Mouse (Mus musculus) intestine, embryonic 15.5 days (tissue): Measurements from ENCODE around the gene Speer4f2. TPM values are rescaled to one million over a fixed set of nuclear protein-coding genes. Genes with fewer than 3 reads are reported as not detected.
A peak's percentile ranks its signal among the peaks of the same experiment; 100 is the strongest.
"Not testable (repeated sequence)": the region's sequence is repeated elsewhere in the genome, so short reads cannot be mapped to it uniquely, and the experiment has no call there.

Experiments
- ATAC-seq: fragments of 200-750 bp; cut with Nextera tagmentation; 2 replicates; pipeline ENCODE4 v1.8.0; 2017; ENCODE audit warnings: moderate TSS enrichment, moderate library complexity
- H3K27ac ChIP-seq: fragments of 300-500 bp; sonication (generic); 2 replicates; pipeline ENCODE4 v1.5.1; 2015; ENCODE audit warnings: mild to moderate bottlenecking, inconsistent platforms
- H3K27me3 ChIP-seq: fragments of 300-500 bp; sonication (generic); replicated peaks from 2 replicates; pipeline ENCODE4 v1.6.1; 2015; ENCODE audit warnings: inconsistent platforms
- H3K36me3 ChIP-seq: fragments of 300-500 bp; sonication (generic); 2 replicates; pipeline ENCODE4 v1.6.1; 2015; ENCODE audit warnings: inconsistent platforms
- H3K4me1 ChIP-seq: fragments of 300-500 bp; sonication (generic); replicated peaks from 2 replicates; pipeline ENCODE4 v1.6.1; 2015; ENCODE audit warnings: inconsistent platforms
- H3K4me2 ChIP-seq: fragments of 300-500 bp; sonication (generic); replicated peaks from 2 replicates; pipeline ENCODE4 v1.6.1; 2015; ENCODE audit warnings: mild to moderate bottlenecking, inconsistent platforms
- H3K4me3 ChIP-seq: fragments of 300-500 bp; sonication (generic); replicated peaks from 2 replicates; pipeline ENCODE4 v1.5.1; 2015; ENCODE audit warnings: inconsistent platforms
- H3K9ac ChIP-seq: fragments of 300-500 bp; sonication (generic); 2 replicates; pipeline ENCODE4 v1.6.1; 2015; ENCODE audit warnings: inconsistent platforms
- H3K9me3 ChIP-seq: fragments of 300-500 bp; sonication (generic); 2 replicates; pipeline ENCODE4 v1.6.1; 2016; ENCODE audit warnings: inconsistent platforms
- WGBS: fragments of 180-500 bp; shearing (Covaris S2); methylation state at CpG from one replicate; pipeline ENCODE4 v1.1.7; 2015; 5-methylcytosine and 5-hydroxymethylcytosine counted together
- polyA plus RNA-seq: library from polyadenylated mRNA; unstranded; fragments of >200 nt; fragmentation: Nextera tagmentation; extraction: Ambion mirVana; gene quantifications from 2 replicates; pipeline ENCODE4 v1.2.1, GENCODE M21; 2015

Gene Speer4f2
- not detected in 2 replicates for polyA plus RNA-seq

DNA sequence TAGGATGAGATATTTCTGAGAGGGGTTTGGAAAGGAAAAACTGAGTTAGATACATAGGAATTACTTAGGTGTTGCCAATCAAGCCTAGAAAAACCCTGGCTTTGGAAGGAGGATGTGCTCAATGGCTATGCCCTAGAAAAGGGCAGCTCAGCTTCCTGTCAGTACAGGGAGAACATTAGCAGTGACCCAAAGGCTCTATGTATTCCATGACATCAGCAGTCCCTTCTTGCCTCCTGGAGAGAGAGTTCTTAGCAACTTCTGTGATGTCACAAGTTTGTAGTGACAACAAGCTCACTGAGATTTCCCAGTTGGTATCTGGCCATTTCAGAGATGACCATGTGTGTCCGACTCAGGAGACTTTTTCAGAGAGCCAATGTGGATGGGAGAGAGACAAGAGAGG is at the start of gene Speer4f2:
Speer4f2 (plus strand) TSS at position 301 of the 400 bp plus-strand sequence.
- H3K4me1 ChIP-seq, H3K4me2 ChIP-seq, H3K27me3 ChIP-seq, H3K4me3 ChIP-seq, H3K9me3 ChIP-seq, H3K27ac ChIP-seq, H3K36me3 ChIP-seq, H3K9ac ChIP-seq, ATAC-seq: not testable (repeated sequence)
- 91% methylated on average over 1 of the region's 1 CpGs for whole genome bisulfite sequencing

DNA sequence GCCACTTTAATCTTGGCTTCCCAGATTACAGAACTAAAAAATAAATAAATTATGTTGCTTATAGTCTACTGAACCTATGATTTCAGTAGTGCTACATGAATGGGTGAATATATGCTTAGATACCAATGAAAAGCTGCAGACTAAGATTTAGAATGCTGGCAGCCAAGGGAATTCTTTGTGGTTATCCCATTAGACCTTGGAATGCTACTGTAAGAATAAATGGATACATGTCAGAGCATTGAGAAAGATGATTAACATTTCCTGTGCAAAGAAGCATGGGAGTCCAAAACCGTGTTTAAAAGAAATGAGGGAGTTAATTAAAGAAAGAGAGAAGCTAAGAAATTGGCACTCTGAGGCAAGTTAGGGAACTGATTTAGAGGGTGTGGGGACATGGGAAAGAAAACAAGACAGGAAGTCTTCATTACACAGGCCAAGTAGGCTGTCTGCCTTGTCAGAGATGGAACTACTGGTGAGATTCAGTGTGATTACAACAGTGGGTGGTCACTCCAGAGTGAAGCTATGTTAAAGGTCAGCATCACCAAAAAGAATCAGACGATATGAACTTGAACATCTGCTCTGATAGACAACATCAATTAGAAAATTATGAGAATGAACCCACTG is 43.9 kb upstream of the Speer4f2 start:
- WGBS = 51% methylated on average over 2 of the region's 2 CpGs
- H3K36me3 ChIP-seq = no peaks in the 10 kb centered on the region
- no peak overlapping the region for H3K27ac ChIP-seq
- no peaks in the 10 kb centered on the region for H3K9me3 ChIP-seq
- no peaks in the 10 kb centered on the region for H3K27me3 ChIP-seq
- no peaks in the 10 kb centered on the region for H3K4me1 ChIP-seq
- H3K4me3 ChIP-seq = no peak overlapping the region
- H3K4me2 ChIP-seq = no peak overlapping the region
- no peak for ATAC-seq
- H3K9ac ChIP-seq = no peak overlapping the region

DNA sequence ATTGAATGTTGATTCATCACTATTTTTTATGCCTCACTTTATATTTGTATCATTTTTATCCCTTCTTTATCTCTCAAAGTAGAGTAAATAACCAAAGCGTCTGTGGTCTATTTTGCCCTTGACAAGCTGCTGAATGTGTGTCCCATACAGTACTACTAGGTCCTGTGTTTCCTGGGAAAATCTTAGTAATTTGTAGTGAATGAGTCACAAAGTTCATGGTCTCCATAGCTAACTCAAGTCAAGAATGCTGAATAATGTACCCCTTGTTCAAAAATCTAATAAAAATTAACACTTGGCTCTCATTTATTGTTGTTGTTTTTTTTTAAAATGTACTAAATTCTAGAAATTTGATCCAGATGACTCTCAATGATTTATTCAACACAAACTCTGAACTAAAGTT is 38.1 kb upstream of the Speer4f2 start:
- Histone ChIP-seq H3K36me3 (no peaks in the 10 kb centered on the region), H3K27ac (no peak overlapping the region), H3K9me3 (no peaks in the 10 kb centered on the region), H3K27me3 (no peaks in the 10 kb centered on the region), H3K4me2 (no peak overlapping the region), H3K9ac (no peak overlapping the region), H3K4me1 (no peaks in the 10 kb centered on the region), H3K4me3 (no peak overlapping the region)
- no peak for ATAC-seq
- 51% methylated on average over 1 of the region's 1 CpGs for WGBS

DNA sequence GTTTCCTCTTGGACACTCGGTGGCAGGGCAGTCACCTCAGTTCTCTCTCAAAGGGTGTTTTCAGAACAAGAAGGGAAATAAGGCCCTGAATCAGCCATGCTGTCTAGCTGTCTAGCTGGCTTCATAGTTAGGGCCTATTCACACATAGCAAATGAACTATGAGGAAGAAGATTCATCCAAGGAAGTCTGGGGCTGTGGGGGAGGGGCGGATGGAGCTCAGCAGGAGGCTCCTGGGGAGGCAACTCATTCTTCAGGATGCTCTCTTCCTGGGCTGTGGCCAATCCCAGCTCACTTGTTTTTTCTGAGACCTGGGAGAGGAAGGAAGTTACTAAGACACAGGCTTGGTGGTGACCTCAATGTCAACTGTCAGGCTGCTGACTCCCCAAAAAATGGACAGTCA is 27.2 kb upstream of the Speer4f2 start:
- not testable (repeated sequence) for H3K9ac ChIP-seq, ATAC-seq, H3K27me3 ChIP-seq, H3K27ac ChIP-seq, H3K4me3 ChIP-seq, H3K4me1 ChIP-seq, H3K9me3 ChIP-seq, H3K36me3 ChIP-seq, H3K4me2 ChIP-seq
- 72% methylated on average over 2 of the region's 2 CpGs for WGBS

DNA sequence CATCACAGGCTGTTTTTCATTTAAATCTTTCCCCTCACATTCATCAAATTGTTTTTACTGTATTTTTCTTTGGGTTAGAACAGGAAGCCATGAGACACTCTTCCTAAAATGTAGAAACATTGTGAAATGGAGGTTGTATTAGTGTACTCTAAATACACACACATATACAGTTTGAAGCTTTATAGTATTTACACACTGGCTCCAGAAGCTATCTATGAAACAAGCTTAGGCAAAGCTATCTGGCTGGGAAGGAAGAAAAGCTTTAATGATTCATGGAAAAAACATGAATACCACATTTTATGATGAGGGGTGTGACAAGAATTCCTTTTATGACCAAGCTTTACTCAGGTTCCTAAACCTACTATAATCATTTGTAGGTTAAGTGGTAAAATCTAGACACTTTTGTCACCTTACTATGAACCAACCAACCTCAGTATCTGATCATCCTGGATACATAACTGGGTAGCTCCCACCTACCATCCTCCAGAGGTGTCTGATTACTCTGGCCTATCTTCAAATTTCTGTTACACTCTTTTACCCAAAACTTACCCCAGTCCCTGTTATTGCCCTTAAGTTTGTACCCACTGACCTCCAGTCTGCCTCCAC is 13.5 kb upstream of the Speer4f2 start:
- Histone ChIP-seq H3K27me3 (no peaks in the 10 kb centered on the region), H3K4me2 (no peak overlapping the region), H3K36me3 (no peaks in the 10 kb centered on the region), H3K9me3 (no peaks in the 10 kb centered on the region), H3K27ac (peak overlapping the region; percentile 48; the same call in 1 of the 2 replicates), H3K9ac (no peak overlapping the region), H3K4me1 (no peaks in the 10 kb centered on the region), H3K4me3 (no peak overlapping the region)
- peak; percentile 84 for ATAC-seq

DNA sequence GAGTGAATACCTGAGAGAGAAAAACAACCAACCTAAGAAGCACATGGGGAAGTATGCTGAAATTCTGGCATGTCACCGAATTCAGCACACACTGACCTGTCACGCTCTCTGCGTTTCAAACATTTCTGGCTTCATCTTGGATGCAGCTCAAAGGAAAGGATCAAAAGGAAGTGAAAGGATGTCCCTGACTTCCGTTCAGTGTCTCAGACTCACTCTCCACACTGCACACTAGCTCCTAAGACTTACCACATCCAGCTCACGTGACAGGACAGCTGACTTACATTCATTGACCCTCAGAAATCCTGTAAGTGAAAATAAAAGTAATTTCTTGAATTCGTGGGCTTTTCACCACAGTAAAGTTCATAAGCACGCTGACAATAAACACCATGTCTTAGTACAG is 16.9 kb downstream of the Speer4f2 start:
- Histone ChIP-seq H3K4me1 (no peaks in the 10 kb centered on the region), H3K9ac (no peak overlapping the region), H3K36me3 (no peaks in the 10 kb centered on the region), H3K4me3 (no peak overlapping the region), H3K27ac (no peak overlapping the region), H3K9me3 (no peaks in the 10 kb centered on the region), H3K27me3 (no peaks in the 10 kb centered on the region), H3K4me2 (no peak overlapping the region)
- WGBS = 54% methylated on average over 7 of the region's 7 CpGs
- ATAC-seq = no peak

DNA sequence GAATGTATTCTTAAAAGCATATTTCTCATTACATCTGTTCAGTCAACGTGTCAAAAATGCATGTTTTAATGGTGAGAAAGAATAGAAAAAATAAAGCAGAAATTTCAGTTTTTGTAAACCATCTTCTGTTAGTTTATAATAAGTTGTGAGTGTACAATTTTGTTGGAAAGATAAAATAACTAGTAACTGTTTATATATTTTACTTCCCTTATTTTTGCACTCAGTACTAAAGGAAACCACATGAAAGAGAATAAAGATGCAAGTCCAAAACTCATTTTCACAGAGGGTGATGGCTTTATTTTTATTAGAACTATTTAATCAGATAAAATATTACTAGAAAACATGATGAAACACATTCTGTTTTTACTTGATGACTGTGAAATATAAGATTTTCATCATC is 18.2 kb downstream of the Speer4f2 start:
- Histone ChIP-seq H3K4me1 (no peaks in the 10 kb centered on the region), H3K9me3 (no peaks in the 10 kb centered on the region), H3K9ac (no peak overlapping the region), H3K27ac (no peak overlapping the region), H3K36me3 (no peaks in the 10 kb centered on the region), H3K4me2 (no peak overlapping the region), H3K4me3 (no peak overlapping the region), H3K27me3 (no peaks in the 10 kb centered on the region)
- no peak for ATAC-seq
- WGBS = 71% methylated on average over 1 of the region's 1 CpGs

DNA sequence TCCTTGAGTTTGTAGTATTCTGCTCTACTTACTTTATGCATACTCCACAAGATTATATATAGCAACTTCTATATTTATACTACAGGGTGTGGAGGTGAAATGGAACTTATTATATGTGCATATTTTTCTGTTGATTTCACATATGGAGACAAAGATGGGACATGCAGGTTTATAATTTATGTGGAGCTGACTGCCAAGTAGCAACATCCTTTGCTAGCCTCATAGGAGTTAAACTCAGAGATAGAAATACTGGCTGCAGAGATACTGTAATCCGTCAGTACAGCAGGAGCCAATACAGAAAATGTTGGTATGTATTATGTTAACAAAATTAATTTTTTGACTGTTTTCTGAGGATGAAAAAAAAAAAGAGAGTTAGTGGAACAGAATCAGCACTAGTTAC is 27.6 kb downstream of the Speer4f2 start:
- H3K27me3 ChIP-seq = no peaks in the 10 kb centered on the region
- no peak for ATAC-seq
- H3K4me3 ChIP-seq = no peak overlapping the region
- no peaks in the 10 kb centered on the region for H3K4me1 ChIP-seq
- no peaks in the 10 kb centered on the region for H3K9me3 ChIP-seq
- H3K36me3 ChIP-seq = no peaks in the 10 kb centered on the region
- WGBS = 84% methylated on average over 1 of the region's 1 CpGs
- no peak overlapping the region for H3K9ac ChIP-seq
- H3K4me2 ChIP-seq = no peak overlapping the region
- H3K27ac ChIP-seq = no peak overlapping the region

DNA sequence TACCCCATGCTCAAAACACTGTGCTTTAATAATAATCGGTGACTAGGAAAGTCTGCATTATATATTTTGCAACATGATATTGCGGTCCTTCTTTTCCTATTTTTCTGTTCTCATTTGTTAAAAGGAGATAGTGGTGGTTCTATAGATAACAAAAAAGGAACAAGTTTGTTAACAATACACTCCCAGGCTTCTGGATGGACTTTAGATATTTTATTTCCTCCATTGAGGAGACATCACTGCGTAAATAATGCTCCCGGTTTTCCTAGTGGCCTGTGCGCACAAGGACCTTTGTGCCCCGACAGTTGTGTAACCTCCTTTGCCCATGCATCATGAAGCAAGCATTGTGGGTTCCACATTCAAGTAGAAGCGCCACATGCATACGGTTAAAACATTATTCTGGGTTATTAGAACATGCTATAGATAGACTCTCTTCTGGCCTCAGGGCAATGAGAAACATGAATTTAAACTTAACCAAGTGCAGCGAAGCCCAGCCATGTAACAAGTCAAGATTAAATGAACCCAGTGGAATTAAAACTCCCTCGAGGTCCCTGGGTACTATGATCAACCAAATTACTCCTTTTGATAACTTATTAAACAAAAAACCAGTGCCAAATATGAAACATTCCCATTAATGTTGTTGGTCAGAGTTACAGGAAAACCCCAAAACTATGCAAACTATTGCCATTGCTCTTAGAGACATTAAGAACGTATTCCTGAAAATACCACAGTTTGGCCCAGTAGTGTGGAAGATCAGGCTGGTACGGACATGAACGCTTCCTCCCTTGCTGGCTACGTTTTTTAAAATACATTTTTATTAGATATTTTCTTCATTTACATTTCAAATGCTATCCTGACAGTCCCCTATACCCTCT is 28.5 kb downstream of the Speer4f2 start:
- no peaks in the 10 kb centered on the region for H3K4me1 ChIP-seq
- no peaks in the 10 kb centered on the region for H3K36me3 ChIP-seq
- no peak for ATAC-seq
- H3K27me3 ChIP-seq = no peaks in the 10 kb centered on the region
- H3K4me2 ChIP-seq = no peak overlapping the region
- H3K27ac ChIP-seq = no peak overlapping the region
- 84% methylated on average over 14 of the region's 14 CpGs for WGBS
- H3K9me3 ChIP-seq = no peaks in the 10 kb centered on the region
- no peak overlapping the region for H3K4me3 ChIP-seq
- H3K9ac ChIP-seq = no peak overlapping the region

DNA sequence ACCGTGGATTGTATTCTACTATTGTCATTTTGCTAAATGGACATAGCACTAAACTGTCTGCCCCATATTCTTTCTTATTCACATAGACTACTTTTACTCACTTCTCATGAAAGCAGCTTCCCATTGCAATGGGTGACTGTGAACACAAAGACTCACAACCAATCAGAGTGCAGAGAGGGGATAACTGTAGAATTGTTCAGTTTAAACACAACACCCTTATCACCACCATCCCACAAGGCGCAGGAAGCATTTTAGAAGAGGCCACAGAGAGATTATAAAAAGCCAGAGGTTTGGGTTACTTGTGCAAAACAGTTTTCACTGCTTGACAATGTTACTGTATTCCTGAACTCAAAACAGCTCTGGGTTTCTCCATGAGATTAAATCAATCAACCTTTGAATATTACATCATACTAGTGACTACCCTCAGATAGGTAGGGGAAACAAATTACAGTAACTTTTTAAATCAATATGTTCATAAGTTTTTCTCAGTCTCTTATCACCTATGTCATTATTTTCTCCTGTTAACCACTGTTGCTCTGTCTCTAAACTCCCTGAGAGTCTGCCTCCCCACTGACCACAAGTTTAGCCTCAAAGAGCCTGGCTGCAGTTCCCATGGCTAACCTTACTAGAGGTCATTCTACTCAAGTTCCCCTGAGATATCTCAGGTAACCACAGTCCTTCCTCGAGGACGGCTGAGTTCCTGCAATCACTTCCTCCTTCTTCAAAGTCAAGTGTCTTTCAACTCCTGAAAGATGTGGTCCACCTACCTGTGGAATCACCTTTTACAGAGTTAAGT is 29.5 kb downstream of the Speer4f2 start:
- no peaks in the 10 kb centered on the region for H3K27me3 ChIP-seq
- no peaks in the 10 kb centered on the region for H3K9me3 ChIP-seq
- WGBS = 67% methylated on average over 4 of the region's 4 CpGs
- H3K4me3 ChIP-seq = no peak overlapping the region
- no peak overlapping the region for H3K4me2 ChIP-seq
- ATAC-seq = peak; percentile 53
- no peaks in the 10 kb centered on the region for H3K36me3 ChIP-seq
- no peak overlapping the region for H3K9ac ChIP-seq
- no peak overlapping the region for H3K27ac ChIP-seq
- no peaks in the 10 kb centered on the region for H3K4me1 ChIP-seq

DNA sequence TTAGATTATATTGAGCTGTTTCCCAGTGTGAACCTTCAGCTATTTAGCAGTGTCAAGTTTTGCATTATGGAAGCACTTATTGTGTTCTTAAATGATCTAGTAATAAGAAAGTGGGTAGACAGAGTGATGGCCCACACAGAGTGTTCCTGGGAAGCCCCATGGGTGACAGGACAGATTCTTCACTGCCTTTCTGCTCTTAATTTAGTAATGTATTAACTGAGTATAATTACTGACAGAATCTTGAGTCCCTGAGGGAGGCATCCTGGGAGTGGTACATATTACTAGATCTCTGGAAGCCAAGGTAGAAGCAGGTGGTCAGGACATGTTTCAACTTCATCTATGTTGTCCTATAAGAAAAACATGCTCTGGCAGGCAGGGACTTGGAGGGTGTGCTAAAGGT is 30.6 kb downstream of the Speer4f2 start:
- Histone ChIP-seq H3K9me3 (no peaks in the 10 kb centered on the region), H3K4me3 (no peak overlapping the region), H3K4me1 (no peaks in the 10 kb centered on the region), H3K27me3 (no peaks in the 10 kb centered on the region), H3K27ac (no peak overlapping the region), H3K4me2 (no peak overlapping the region), H3K9ac (no peak overlapping the region), H3K36me3 (no peaks in the 10 kb centered on the region)
- ATAC-seq = 0 out of 2 replicates have a peak, but pooled peaks have one; percentile 39
